Mouse (Mus musculus) liver, adult (tissue): ENCODE measurements around the gene Gan.

Experiments
- GATA4 ChIP-seq: IDR thresholded peaks from 2 replicates; pipeline ENCODE4 v1.6.1; 2014; ENCODE audit warnings: mild to moderate bottlenecking, low read length; ENCODE audit not compliant: insufficient replicate concordance

The Gan gene

DNA sequence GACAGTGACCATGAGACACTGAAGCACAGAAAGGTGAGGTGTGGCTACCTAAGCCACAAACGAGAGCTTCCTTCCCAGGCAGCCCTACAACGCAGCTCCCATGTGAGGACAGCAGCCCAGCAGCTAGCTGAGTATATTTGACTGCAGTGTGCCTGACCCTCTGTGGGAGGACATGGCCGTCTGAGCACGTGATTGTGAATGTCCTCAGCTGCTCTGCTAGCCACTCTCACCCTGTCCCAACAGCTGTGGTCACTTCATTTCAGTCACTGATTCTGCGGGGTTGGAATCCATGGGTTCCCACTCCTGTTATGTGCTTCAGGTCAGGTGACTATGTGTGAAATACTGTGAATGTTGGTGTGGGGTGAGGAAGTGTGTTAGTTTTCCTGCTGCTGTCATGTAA lies 18.4 kb downstream of the Gan start:
- TF ChIP-seq GATA4 = no peak

DNA sequence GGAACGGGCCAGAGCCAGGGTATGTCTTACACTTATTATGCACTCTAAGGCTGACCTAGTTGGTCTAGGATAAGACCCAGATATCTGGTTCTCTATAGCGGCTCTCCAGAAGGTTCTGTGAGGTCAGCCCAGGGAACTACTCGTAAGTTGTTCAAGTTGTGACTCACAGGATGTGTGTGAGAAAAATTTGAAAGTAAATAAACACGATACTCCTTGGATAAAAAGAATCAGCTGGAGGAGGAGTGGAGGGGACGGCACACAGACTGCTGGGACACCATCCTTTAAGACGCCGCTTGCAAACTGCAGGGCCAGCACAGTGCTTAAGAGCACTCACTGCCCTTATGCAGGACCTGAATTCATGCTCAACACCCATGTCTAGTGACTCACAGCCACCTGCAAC lies 19.3 kb downstream of the Gan start:
- TF ChIP-seq GATA4 = no peak

DNA sequence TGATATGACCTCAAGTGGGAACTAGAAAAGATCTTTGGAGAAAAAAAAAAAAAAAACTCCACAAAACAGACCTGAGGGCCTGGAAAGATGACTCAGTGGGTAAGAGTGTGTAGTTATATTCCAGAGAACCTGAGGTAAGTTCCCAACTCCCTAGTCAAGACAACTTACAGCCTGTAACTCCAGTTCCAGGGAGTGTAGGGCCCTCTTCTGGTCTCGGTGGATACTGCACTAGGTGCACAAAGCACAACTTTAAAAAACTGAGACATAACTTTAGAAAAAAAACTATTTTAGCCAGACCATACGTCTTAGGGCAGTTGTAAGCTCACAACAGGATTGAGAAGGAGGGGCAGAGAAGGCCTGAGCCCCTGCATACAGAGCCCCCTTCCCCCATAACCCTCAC lies 20.1 kb downstream of the Gan start:
- TF ChIP-seq GATA4 = no peak

DNA sequence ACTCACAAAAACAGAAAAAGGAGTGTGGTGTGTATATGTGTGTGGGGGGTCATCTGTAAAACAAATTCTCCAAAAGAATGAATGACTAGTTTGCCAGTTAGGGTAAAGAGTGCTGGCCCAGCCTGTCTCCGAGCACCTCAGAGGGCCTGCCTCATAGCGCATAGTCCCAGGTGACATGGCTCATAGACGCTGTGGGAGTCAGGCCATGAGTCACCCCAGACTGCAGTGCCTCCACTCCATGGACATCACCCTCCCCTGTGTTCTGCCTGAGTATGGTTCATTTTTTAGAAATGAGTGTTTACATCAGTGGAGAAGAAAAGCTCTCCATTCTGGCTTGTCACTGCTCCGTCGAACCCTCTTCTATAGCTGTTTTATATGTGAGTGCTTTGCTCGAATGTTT lies 20.7 kb downstream of the Gan start:
- no peak for TF ChIP-seq GATA4

DNA sequence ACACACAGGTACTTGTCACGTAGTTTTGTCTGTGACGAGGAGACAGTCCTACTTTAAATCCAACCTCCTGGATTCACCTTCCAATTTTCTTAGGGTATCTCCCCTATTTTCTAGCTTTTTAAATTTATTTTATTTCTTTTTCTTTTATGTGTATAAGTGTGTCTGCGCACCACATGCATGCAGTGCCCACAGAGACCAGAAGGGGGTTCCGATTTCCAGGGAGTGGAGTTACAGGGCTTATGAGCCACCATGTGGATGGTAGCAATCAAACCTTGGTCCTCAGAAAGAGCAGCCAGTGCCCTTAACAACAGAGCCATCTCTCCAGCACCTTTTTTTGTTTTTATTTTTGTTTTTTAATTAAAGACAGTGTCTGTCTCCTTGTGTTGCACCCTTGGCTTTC lies 24.8 kb downstream of the Gan start:
- no peak for TF ChIP-seq GATA4

DNA sequence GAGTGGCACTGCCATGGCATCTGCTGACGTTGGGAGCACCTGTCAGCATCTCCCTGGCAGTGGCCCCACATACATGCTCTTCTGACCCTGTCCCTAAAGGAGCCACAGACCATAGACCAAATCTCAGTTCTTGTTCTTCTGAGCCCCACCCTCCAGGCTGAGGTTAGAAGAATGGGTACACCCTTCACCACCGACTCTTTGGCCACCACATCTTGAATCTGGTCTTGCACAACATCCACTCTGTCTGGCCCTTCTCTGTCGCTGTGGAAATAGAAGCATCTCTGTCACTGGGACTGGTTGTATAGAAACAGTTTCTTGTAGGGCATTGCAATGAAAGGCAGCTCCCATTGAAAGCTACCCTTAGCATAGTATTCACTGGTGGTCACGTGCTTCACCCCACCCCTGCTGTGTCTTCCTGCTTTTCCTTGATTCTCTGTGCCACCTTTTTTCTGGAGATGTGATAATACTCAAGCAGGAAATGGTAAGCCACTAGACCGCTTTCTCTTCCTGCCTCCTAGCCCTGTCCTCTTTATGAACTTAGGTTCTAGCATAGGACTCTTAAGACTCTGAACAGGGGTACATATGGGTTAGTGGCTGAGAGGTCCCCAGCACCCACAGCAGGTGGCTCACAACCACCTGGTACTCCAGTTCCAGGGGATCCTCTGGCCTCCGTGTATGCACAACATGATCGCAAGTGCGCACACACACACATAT lies 25.9 kb downstream of the Gan start:
- no peak for TF ChIP-seq GATA4

DNA sequence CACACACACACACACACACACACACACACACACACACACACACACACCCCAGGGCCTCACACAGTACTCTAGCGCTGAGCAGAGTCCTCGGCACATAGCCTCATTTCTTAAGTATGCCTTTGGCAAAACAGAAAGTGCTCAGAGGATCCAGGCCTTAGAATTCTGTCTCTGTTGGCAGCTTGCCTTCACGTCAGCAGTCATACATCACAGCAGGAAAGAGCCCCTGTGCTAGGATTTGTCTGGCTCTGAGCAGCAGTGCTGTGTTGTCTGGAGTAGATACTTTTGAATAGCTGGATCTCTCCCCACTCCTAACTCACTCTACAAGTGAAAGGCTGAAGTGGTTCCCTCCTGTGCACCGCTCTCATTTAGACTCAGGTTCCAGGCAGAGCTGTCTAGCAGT lies 36.4 kb downstream of the Gan start:
- TF ChIP-seq GATA4 = no peak

DNA sequence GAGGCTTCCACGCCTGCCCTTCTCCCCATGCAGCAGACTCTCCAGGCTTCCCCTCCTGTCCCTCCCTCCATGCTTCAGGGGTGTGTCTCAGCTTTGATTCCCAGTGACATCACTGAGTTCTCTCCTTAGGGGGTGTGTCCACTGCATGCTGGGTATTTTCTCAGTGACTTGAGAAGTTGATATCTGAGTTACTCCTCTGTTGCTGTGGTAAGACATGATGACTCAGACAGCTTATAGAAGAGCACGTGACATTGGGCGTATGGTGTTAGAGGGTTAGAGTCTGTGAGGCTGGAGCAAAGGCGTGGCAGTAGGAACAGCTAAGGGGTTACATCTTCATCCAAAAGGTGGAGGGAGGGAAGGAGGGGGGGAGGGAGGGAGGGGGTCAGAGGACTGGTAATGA lies 38.7 kb downstream of the Gan start:
- TF ChIP-seq GATA4 = no peak

DNA sequence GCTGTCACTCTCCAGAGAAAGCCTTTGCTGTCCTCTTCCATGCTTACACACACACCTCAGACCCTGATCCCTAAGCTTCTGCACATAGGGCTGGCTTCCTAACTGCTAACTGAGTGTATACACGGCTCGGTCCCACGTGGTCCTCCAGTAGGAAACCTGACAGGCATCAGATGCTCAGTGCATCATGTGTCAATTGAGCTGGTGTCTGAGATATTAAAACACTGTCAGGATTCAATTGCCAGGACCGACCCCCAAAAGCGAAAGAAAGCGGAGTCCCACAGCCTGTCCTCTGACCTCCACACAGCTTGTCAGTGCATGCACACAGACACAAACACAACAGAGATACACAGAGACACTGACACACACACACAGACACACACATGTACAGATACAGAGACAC lies 39.6 kb downstream of the Gan start:
- TF ChIP-seq GATA4 = no peak

DNA sequence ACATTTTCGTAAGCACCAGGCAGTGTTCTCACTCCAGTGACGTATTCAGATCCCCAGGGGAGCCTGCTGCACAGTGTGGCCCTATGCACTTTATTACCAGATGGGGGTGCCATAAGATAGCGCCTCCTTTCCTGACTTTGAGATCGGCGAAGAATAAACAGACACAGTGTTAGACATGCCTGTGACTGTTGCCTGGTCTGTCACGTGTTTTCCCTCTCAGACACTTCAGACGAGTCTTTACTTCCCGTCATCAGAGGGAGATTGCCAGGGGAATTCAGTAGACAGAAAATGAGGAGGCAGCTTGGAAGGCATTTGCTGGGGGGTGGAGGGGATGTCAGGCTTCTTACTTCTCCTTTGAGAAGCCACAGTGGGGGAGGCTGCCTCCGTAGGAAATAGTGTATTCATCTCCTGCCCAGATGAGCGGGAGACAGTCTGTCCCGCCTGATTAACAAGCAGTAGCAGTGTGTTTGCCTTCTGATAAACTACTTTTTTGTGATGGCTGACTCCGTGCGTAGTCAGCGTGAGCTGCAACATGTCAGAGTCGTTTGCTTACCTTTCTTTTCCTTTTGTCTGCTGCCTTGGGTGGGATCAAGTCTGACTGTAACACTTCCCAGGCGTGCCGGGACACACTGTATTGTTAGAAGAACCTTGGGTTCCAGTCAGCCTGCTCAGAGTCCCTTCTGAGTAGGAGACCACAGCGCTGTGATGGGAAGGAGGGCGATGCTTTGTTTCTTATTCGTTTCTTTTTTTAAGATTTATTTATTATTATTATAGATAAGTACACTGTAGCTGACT lies 40.4 kb downstream of the Gan start:
- TF ChIP-seq GATA4 = peak; percentile 39; the same call in 1 of the 2 replicates

DNA sequence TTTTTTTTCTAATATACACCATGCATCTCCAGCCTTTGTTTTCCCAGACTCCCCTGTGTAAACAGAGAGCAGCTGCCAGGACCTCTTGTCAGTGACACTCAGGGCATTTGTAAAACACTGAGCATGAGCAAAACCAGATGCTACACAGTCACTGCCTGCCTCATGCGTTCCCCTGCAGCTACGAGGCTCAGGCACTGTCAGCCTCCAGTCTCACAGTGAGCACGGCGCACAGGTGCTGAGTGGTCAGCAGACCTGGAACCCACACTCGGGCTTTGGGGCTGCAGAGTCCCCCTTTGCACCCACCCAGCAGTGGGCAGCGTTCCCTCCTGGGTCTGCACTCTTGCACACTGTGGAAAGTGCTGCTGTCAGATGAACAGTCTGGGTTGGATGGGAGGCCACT lies 41.7 kb downstream of the Gan start:
- TF ChIP-seq GATA4 = no peak

DNA sequence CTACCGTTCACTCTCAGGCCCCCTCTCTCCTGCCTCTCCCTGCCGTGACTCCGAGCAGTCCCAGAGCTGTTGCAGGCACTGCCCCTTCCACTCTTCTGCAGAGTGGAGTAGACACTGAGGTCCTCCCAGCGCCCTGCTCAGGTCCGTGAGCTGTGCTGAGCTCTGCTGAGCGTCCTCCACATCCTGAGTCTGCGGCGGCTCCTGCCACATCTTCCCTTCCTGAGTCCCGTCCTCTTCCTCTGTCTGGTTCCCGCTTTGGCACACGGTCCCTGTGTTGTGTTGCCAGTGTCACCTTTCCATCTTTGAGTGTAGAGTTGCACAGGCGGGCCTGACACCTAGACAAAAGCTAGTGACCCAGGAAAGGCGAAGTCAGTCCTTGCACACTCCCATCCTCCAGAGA lies 42.4 kb downstream of the Gan start:
- no peak for TF ChIP-seq GATA4

DNA sequence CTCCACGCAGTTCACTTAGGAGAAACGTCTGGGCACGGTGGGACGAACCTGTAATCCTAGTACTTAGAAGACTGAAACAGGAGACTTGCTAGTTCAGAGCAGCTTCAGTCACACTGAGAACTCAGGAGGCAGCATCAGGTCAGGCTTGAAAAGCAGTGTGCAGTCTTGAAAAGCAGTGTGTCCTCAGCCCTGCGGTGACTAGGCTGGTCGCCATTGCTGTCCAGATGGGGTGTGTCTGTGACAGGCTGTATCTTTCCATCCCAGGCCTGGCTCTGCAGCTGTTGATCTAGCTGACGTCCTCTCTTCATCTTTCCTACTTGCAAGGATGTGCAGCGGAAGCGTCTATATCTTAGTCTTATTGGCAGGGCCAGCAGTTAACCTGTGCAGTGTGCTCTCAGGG lies 42.9 kb downstream of the Gan start:
- TF ChIP-seq GATA4 = no peak

DNA sequence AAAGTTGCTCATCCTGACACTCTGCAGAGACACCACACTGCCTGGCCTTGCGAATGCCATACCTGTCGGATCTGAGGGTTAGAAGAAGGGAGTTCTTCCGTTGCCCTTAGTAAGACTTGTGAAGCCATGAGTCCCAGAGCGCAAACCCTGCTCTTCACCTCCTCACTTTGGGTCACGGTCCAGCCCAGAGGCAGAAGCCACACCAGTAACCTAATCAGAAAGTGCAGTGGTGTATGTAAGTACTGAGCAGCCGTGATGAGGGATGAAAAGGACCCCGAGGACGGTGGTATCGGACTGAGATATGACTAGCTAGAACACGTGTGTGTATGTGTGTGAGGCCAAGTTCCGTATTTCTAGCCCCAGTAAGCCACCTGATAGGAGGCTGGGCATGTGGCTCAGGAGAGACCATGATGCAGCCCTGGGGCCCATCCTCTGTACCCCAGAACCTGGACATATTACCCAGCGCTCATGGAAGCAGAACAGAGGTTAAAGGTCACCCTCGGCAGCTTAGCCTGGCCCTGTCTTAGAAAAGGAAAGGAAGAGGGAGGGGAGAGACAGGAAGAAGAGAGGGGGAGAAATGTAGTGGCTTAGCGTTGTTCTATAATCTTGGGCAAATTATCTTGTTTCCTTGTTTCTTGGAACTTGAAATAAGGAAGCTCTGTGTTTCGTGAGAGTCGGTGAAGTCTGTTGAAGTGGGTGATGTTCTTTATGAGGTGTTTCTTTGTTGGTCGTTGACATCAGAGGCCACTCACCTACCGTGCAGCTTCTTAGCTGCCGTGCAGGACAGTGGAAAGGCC lies 43.5 kb downstream of the Gan start:
- TF ChIP-seq GATA4 = peak; percentile 64; the same call in 1 of the 2 replicates

DNA sequence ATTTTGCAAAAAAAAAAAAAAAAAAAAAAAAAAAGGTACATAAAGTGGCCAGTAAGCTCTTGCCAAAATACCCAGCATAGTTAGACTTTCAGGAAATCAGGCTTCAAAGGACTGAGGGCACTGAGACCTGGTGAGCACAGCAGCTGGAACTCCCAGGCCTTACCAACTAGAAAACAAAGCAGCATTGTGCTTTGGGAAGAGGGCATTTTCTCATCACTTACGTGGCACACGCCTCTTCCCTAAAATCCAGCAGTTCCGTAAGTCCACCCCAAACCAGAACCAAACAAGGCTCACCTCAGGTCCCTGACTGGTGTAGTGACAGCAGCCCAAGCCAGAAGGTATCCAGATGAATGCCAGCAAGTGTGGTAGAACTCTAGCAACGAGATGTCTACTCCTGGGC lies 45.1 kb downstream of the Gan start:
- TF ChIP-seq GATA4 = no peak

DNA sequence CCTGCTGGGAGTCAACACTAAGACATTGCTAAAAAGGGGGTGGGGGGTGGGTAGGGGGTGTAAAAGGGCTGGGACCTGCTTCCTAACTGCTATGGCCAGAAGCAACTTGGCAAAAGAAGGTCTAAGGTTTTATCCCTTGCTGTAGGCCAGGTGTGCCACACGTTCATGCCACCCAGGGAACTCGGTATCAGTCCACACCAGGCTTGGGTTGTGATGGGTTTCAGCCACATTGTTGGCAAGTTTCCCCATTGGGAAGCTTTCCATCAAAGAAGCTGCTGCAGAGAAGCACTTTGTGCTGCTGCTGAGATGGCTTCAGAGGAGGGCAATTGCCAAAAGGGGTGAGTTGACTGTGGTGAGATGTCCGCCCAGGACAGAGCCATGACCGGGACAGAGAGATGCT lies 47.9 kb downstream of the Gan start:
- TF ChIP-seq GATA4 = no peak
